Mouse (Mus musculus) liver, embryonic 11.5 days (tissue): Measurements from ENCODE around the gene 9530003J23Rik. TPM values are rescaled to one million over a fixed set of nuclear protein-coding genes. Genes with fewer than 3 reads are reported as not detected.

Experiments used
- ATAC-seq: fragments of 200-750 bp; cut with Nextera tagmentation; replicated peaks from 2 replicates; pipeline ENCODE4 v1.8.0; 2017; ENCODE audit warnings: moderate number of reproducible peaks, mild to moderate bottlenecking, moderate TSS enrichment, moderate library complexity; ENCODE audit not compliant: low FRiP score
- DNase-seq: peaks from one replicate; pipeline ENCODE4 v3.0.0-alpha.2; 2017; ENCODE audit warnings: low spot score
- H3K27ac ChIP-seq: fragments of 300-500 bp; sonication (generic); 2 replicates; pipeline ENCODE4 v1.5.1; 2014; ENCODE audit warnings: mild to moderate bottlenecking, low read depth, low read length, control low read depth
- H3K27me3 ChIP-seq: fragments of 300-500 bp; sonication (generic); replicated peaks from 2 replicates; pipeline ENCODE4 v1.6.1; 2014; ENCODE audit warnings: low read length, mixed read lengths; ENCODE audit not compliant: control insufficient read depth, insufficient read depth
- H3K36me3 ChIP-seq: fragments of 300-500 bp; sonication (generic); 2 replicates; pipeline ENCODE4 v1.6.1; 2014; ENCODE audit warnings: mild to moderate bottlenecking, low read length, moderate library complexity, mixed read lengths; ENCODE audit not compliant: control insufficient read depth, insufficient read depth
- H3K4me1 ChIP-seq: fragments of 300-500 bp; sonication (generic); replicated peaks from 2 replicates; pipeline ENCODE4 v1.6.1; 2014; ENCODE audit warnings: low read length, mixed read lengths; ENCODE audit not compliant: control insufficient read depth, insufficient read depth
- H3K4me2 ChIP-seq: fragments of 300-500 bp; sonication (generic); 2 replicates; pipeline ENCODE4 v1.6.1; 2014; ENCODE audit warnings: mild to moderate bottlenecking, control low read depth, moderate library complexity
- H3K4me3 ChIP-seq: fragments of 300-500 bp; sonication (generic); 2 replicates; pipeline ENCODE4 v1.5.1; 2014; ENCODE audit warnings: low read depth, low read length, control low read depth
- H3K9ac ChIP-seq: fragments of 300-500 bp; sonication (generic); 2 replicates; pipeline ENCODE4 v1.6.1; 2014; ENCODE audit warnings: low read depth, low read length, control low read depth
- H3K9me3 ChIP-seq: fragments of 300-500 bp; sonication (generic); 2 replicates; pipeline ENCODE4 v1.6.1; 2016; ENCODE audit warnings: low read length, inconsistent platforms, mixed read lengths; ENCODE audit not compliant: control insufficient read depth
- WGBS: fragments of 180-500 bp; shearing (Covaris S2); extraction: QIAGEN DNeasy Blood & Tissue Kit; methylation state at CpG from one replicate; pipeline ENCODE4 v1.1.7; 2014; 5-methylcytosine and 5-hydroxymethylcytosine counted together
- polyA plus RNA-seq: library from polyadenylated mRNA; unstranded; fragments of >200 nt; fragmentation: Nextera tagmentation; extraction: Ambion mirVana; gene quantifications from 2 replicates; pipeline ENCODE4 v1.2.1, GENCODE M21; 2014

9530003J23Rik gene
- polyA plus RNA-seq, 1 experiment from 2014 or later, result not detected

- H3K27ac ChIP-seq, result no peak overlapping the region
- H3K9me3 ChIP-seq, result no peaks in the 10 kb centered on the region
- no peak overlapping the region for H3K4me3 ChIP-seq
- no peaks in the 10 kb centered on the region for H3K4me1 ChIP-seq
- no peak for DNase-seq
- no peak overlapping the region for H3K4me2 ChIP-seq
- no peak for ATAC-seq
- WGBS, result 56% methylated on average over 11 of the region's 11 CpGs
- no peaks in the 10 kb centered on the region for H3K27me3 ChIP-seq
- H3K9ac ChIP-seq, result no peak overlapping the region
- no peaks in the 10 kb centered on the region for H3K36me3 ChIP-seq
Observed at GRCm38 (mm10) chr10:117235866-117236265, 2.6 kb downstream of the 9530003J23Rik start.

DNA sequence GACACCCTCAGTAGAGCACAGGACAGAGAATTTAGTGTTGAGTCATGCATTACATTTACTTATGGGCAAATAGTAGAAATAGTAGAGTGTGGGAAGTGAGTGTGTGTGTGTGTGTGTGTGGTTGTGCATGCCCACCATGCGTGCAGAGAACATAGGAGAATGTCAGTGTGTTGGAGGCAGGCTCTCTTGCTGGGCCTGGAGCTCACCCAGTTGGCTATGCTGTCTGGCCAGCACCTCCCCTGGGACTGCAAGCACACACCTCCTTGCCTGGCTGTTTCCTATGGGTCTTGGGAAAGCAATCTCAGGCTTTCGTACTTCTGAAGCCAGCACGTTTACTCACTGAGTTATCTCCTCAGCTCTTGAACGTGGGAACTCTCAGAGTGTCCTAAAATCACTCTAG is 3.7 kb downstream of the 9530003J23Rik start:
- no peak for ATAC-seq
- WGBS, result 62% methylated on average over 4 of the region's 4 CpGs
- Histone ChIP-seq H3K27me3 (no peaks in the 10 kb centered on the region), H3K36me3 (no peaks in the 10 kb centered on the region), H3K9ac (no peak overlapping the region), H3K4me3 (no peak overlapping the region), H3K4me1 (no peaks in the 10 kb centered on the region), H3K9me3 (no peaks in the 10 kb centered on the region), H3K27ac (no peak overlapping the region), H3K4me2 (no peak overlapping the region)
- no peak for DNase-seq

DNA sequence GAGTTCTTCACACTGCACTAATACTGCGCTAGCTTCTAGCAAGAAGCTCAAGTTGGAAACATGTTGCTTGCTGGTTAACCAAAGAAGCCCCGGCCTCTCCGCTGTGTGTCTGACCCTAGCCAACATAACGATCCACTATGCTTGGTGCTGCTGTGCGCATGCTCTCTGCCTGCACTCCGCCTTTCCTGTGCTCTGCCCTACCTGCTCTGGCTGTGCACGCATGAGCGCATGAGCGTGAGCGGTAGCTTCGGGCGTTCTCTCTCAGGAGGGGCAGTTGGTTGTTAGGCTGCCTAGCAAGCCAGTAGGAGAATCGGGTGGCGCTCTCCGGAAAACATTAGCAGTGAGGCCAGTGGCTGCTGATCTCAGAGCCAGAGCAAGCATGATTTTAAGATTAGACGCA is 8.7 kb downstream of the 9530003J23Rik start:
- no peak overlapping the region for H3K4me2 ChIP-seq

DNA sequence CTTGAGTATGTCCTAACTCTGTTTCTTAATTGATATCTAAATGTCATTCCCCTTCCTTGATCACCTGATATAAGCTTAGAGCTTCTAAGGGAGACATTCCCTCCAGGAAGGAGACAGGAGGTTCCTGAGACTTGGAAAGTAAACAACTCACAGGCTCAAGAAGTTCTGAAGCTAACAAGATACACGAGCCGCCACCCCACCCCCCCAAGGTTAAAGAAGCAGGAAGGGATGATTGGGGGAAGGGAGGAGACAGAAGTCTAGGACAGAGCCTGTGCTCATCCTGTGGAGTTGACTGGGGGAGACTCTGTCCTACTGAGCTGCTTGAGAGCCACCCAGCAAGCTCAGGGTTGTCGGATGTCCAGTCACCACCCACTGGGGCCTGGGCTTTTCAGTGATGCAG is 12.5 kb downstream of the 9530003J23Rik start:
- DNase-seq (no peak), ATAC-seq (no peak)
- H3K4me2 ChIP-seq, result no peak overlapping the region
- no peaks in the 10 kb centered on the region for H3K9me3 ChIP-seq
- no peak overlapping the region for H3K27ac ChIP-seq
- no peak overlapping the region for H3K4me3 ChIP-seq
- H3K9ac ChIP-seq, result no peak overlapping the region
- peaks cover 10% of the 10 kb centered on the region; the same call in 1 of the 2 replicates for H3K36me3 ChIP-seq
- H3K27me3 ChIP-seq, result no peaks in the 10 kb centered on the region
- 57% methylated on average over 3 of the region's 3 CpGs for WGBS
- peaks cover 12% of the 10 kb centered on the region for H3K4me1 ChIP-seq

More for the DNA sequence above, 8.7 kb downstream of the 9530003J23Rik start:
- 71% methylated on average over 16 of the region's 16 CpGs for WGBS
- Histone ChIP-seq H3K4me3 (no peak overlapping the region), H3K4me1 (peaks cover 2% of the 10 kb centered on the region), H3K27ac (no peak overlapping the region), H3K27me3 (no peaks in the 10 kb centered on the region), H3K9ac (no peak overlapping the region), H3K9me3 (no peaks in the 10 kb centered on the region), H3K36me3 (no peaks in the 10 kb centered on the region)
- ATAC-seq, result peak; percentile 51; the same call in 1 of the 2 replicates
- DNase-seq, result no peak

DNA sequence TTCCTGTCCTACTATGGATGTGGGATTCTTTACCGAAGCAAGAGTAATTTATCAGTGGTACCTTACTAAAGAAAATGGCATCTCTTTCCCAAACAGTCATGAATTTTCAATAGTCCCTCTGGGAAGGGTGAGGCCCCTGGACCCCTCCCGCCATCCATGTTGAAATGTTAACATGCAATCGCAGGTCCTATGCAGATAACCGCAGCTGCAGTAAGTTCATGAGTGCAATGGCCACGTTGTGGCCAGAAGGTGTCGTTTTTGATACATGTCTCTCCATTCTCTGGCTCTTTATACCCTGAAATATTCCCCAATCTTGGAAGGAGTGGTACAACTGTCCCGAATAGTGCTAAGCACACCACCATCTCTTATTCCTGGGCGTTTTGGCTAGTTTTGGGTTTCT is 13.4 kb downstream of the 9530003J23Rik start:
- Histone ChIP-seq H3K4me3 (peak overlapping the region; percentile 67), H3K9ac (peak overlapping the region; percentile 95; the same call in 1 of the 2 replicates), H3K36me3 (peaks cover 18% of the 10 kb centered on the region; the same call in 1 of the 2 replicates), H3K27ac (peak overlapping the region; percentile 94; the same call in 1 of the 2 replicates), H3K9me3 (no peaks in the 10 kb centered on the region), H3K4me2 (peak overlapping the region; percentile 74), H3K27me3 (no peaks in the 10 kb centered on the region), H3K4me1 (peaks cover 12% of the 10 kb centered on the region)
- DNase-seq (no peak), ATAC-seq (no peak)
- 51% methylated on average over 8 of the region's 8 CpGs for WGBS

GRCm38 (mm10) chr10:117224102-117224990 is 14.2 kb downstream of the 9530003J23Rik start, which contains the start of gene Yeats4:
Yeats4 (minus strand) TSS chr10:117224507.
- peak within 1 kb of the TSS; percentile 67 for H3K4me3 ChIP-seq
- no peaks in the 10 kb centered on the region for H3K27me3 ChIP-seq
- H3K9ac ChIP-seq, result peak within 1 kb of the TSS; percentile 95
- peaks cover 12% of the 10 kb centered on the region for H3K4me1 ChIP-seq
- ATAC-seq (peak; percentile 95), DNase-seq (peak; percentile 99)
- H3K9me3 ChIP-seq, result no peaks in the 10 kb centered on the region
- under 1% methylated on average over 62 of the region's 63 CpGs for WGBS
- H3K4me2 ChIP-seq, result peak within 1 kb of the TSS; percentile 74
- peaks cover 24% of the 10 kb centered on the region; the same call in 1 of the 2 replicates for H3K36me3 ChIP-seq
- peak within 1 kb of the TSS; percentile 94 for H3K27ac ChIP-seq

DNA sequence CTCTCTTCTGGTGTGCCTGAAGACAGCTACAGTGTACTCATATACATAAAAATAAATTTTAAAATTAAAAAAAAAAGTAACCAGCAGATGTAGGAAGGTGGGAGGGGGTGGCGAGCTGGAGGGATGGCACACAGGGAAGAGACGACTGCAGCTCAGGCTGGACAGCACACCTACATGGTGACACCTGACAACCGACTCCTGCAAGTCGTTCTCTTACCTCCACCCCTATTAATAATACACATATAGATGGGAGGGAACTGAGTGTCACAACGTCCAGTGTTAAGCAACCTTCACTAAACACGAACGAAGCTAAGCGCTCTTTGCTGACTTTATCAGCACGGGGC is 14.8 kb downstream of the 9530003J23Rik start:
- Histone ChIP-seq H3K4me2 (peak overlapping the region; percentile 74), H3K4me3 (peak overlapping the region; percentile 67), H3K36me3 (peaks cover 25% of the 10 kb centered on the region; the same call in 1 of the 2 replicates), H3K4me1 (peaks cover 12% of the 10 kb centered on the region), H3K27ac (no peak overlapping the region), H3K9me3 (no peaks in the 10 kb centered on the region), H3K9ac (peak overlapping the region; percentile 95), H3K27me3 (no peaks in the 10 kb centered on the region)
- ATAC-seq (peak; percentile 33; the same call in 1 of the 2 replicates), DNase-seq (no peak)
- WGBS, result under 1% methylated on average over 9 of the region's 9 CpGs

- Histone ChIP-seq H3K36me3 (peaks cover 32% of the 10 kb centered on the region), H3K9ac (no peak overlapping the region; the same call in 1 of the 2 replicates), H3K4me3 (no peak overlapping the region), H3K4me2 (peak overlapping the region; percentile 74), H3K27me3 (no peaks in the 10 kb centered on the region), H3K9me3 (no peaks in the 10 kb centered on the region), H3K27ac (no peak overlapping the region), H3K4me1 (peaks cover 12% of the 10 kb centered on the region)
- ATAC-seq (no peak), DNase-seq (no peak)
- 86% methylated on average over 3 of the region's 3 CpGs for WGBS
Observed at GRCm38 (mm10) chr10:117222821-117223220, 15.7 kb downstream of the 9530003J23Rik start.
